15 mouse cellular contexts compared by ENCODE assay signal in the genomic region with DNA sequence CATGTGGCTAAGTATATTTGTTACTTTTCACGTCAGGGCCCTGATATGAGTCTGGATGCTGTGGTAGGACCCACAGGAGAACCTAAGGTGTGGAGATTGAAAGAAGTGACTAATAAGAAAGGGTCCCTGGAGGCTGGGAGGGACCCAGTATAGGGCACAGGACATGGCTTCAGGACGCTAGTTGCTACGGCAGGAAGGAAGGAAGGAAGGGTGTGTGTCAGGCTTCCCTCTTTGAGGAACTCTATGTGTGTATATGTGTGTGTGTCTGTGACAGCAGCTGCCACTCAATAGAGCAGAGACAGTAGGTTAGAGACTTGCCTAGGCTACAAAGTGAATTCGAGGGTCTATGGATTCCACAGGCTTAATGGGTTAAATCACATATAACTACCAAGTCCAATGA. TPM values are rescaled to one million over a fixed set of nuclear protein-coding genes. Genes with fewer than 3 reads are reported as not detected.
DNase-seq lines count a peak whose midpoint lies in the region; ATAC-seq lines count a peak whose summit lies in the region.
"Had no signal": no experiment of that assay in that cellular context is flagged by ENCODE, and none has a peak within 500 bp of the region (broad histone marks: within the 10 kb centered on the region; RNA-seq: fewer than 3 reads in every experiment).

No protein-coding gene starts in this region.

- no peaks in the 10 kb centered on the region for H3K4me1 ChIP-seq in heart, embryonic 11.5 days (ENCODE audit: control insufficient read depth, insufficient read depth, low read length)
- H3K4me1 ChIP-seq in liver, embryonic 12.5 days: peaks cover 10% of the 10 kb centered on the region
- H3K4me1 ChIP-seq in heart, embryonic 14.5 days (ENCODE audit: control insufficient read depth in 2 of 2, insufficient read depth in 2 of 2, low read length in 2 of 2): peaks cover 0 to 4% of the 10 kb centered on the region in 2 experiments; a peak in 1 of 4 replicates
- H3K4me1 ChIP-seq in midbrain, embryonic 13.5 days (replicated peaks): no peaks in the 10 kb centered on the region

- no peaks in the 10 kb centered on the region for H3K27me3 ChIP-seq in heart, embryonic 11.5 days (ENCODE audit: control insufficient read depth, insufficient read depth, low read length)
- H3K27me3 ChIP-seq in liver, embryonic 12.5 days (replicated peaks): no peaks in the 10 kb centered on the region
- H3K27me3 ChIP-seq in heart, embryonic 14.5 days (ENCODE audit: control insufficient read depth, insufficient read depth, low read length): no peaks in the 10 kb centered on the region
- no peaks in the 10 kb centered on the region for H3K27me3 ChIP-seq in midbrain, embryonic 13.5 days

- H3K4me2 ChIP-seq in heart, embryonic 11.5 days: no peak overlapping the region
- H3K4me2 ChIP-seq in liver, embryonic 12.5 days: no peak overlapping the region
- H3K4me2 ChIP-seq in heart, embryonic 14.5 days (ENCODE audit: low read length): no peak overlapping the region
- no peak overlapping the region for H3K4me2 ChIP-seq in midbrain, embryonic 13.5 days (replicated peaks)
- H3K4me2 ChIP-seq: liver, embryonic 11.5 days had no signal

- no peak overlapping the region for H3K27ac ChIP-seq in heart, embryonic 11.5 days (ENCODE audit: low read depth, low read length)
- 0 out of 2 replicates have a peak overlapping the region, but pooled peaks have one; percentile 40 for H3K27ac ChIP-seq in liver, embryonic 12.5 days
- 0 out of 4 replicates have a peak overlapping the region, but pooled peaks of 1 of the 2 experiments have one; percentile 14 for H3K27ac ChIP-seq in heart, embryonic 14.5 days (replicated peaks in 1 of 2; ENCODE audit: control insufficient read depth in 1 of 2, insufficient read depth in 1 of 2, low read depth in 2 of 2, low read length in 2 of 2)
- no peak overlapping the region for H3K27ac ChIP-seq in midbrain, embryonic 13.5 days

- peaks cover 5% of the 10 kb centered on the region for H3K36me3 ChIP-seq in heart, embryonic 11.5 days (ENCODE audit: control insufficient read depth, insufficient read depth, low read length)
- peaks cover 79% of the 10 kb centered on the region for H3K36me3 ChIP-seq in liver, embryonic 12.5 days
- peaks cover 66% of the 10 kb centered on the region for H3K36me3 ChIP-seq in heart, embryonic 14.5 days (ENCODE audit: control insufficient read depth, insufficient read depth, low read length)
- peaks cover 70% of the 10 kb centered on the region for H3K36me3 ChIP-seq in midbrain, embryonic 13.5 days

- no peak for ATAC-seq in heart, embryonic 11.5 days (replicated peaks; ENCODE audit: insufficient number of reproducible peaks, low FRiP score, low TSS enrichment)
- ATAC-seq in liver, embryonic 12.5 days: no peak
- ATAC-seq in heart, embryonic 14.5 days (ENCODE audit: insufficient number of reproducible peaks, insufficient read depth, low FRiP score, low read depth): peak; percentile 56; the same call in 1 of the 2 replicates
- ATAC-seq in midbrain, embryonic 13.5 days: no peak
- ATAC-seq: forebrain, postnatal 0 days; hindbrain, embryonic 16.5 days had no signal

- no peak overlapping the region for H3K4me3 ChIP-seq in heart, embryonic 11.5 days (ENCODE audit: low read depth, low read length)
- H3K4me3 ChIP-seq in liver, embryonic 12.5 days: no peak overlapping the region
- H3K4me3 ChIP-seq in heart, embryonic 14.5 days (ENCODE audit: control insufficient read depth in 1 of 2, insufficient read depth in 1 of 2, low read depth in 1 of 2, low read length in 2 of 2): no peak overlapping the region
- no peak overlapping the region for H3K4me3 ChIP-seq in midbrain, embryonic 13.5 days (replicated peaks)

- 74% methylated on average over 4 of the region's 4 CpGs for WGBS in heart, embryonic 11.5 days (ENCODE audit: insufficient replicate concordance)
- whole genome bisulfite sequencing in liver, embryonic 12.5 days (ENCODE audit: insufficient replicate concordance): 73% methylated on average over 4 of the region's 4 CpGs
- WGBS in heart, embryonic 14.5 days: 70% methylated on average over 4 of the region's 4 CpGs
- WGBS in midbrain, embryonic 13.5 days: 93% methylated on average over 4 of the region's 4 CpGs

- H3K9me3 ChIP-seq in heart, embryonic 11.5 days (replicated peaks; ENCODE audit: control insufficient read depth, low read length): no peaks in the 10 kb centered on the region
- no peaks in the 10 kb centered on the region for H3K9me3 ChIP-seq in liver, embryonic 12.5 days (replicated peaks)
- no peaks in the 10 kb centered on the region for H3K9me3 ChIP-seq in heart, embryonic 14.5 days (ENCODE audit: control insufficient read depth, low read length)
- H3K9me3 ChIP-seq in midbrain, embryonic 13.5 days: no peaks in the 10 kb centered on the region

- no peak overlapping the region for H3K9ac ChIP-seq in heart, embryonic 11.5 days (ENCODE audit: low read depth, low read length)
- H3K9ac ChIP-seq in liver, embryonic 12.5 days: no peak overlapping the region
- no peak overlapping the region for H3K9ac ChIP-seq in heart, embryonic 14.5 days (ENCODE audit: low read length)
- no peak overlapping the region for H3K9ac ChIP-seq in midbrain, embryonic 13.5 days (replicated peaks)
- H3K9ac ChIP-seq: forebrain, postnatal 0 days had no signal

- DNase-seq in heart, adult 11 months: peak; percentile 99
- no peak for DNase-seq in liver
- DNase-seq in lung, postnatal 10 days: peak; percentile 38
- no peak for DNase-seq in cerebellum, postnatal 10 days
- DNase-seq: cerebellum, adult 2 months; embryo, embryonic 11 days; forebrain, postnatal 0 days; right cerebral cortex, adult 18-20 months; thymus, adult 18-20 months had no signal

RNA-seq across cellular contexts. Expression of a gene that starts 20.2 kb away (rescaled TPM):
- 33.4 and 40.9 TPM in 2 replicates for polyA plus RNA-seq in heart, embryonic 11.5 days (2014; fragmentation: Nextera tagmentation; extraction: Ambion mirVana)
- 31.7 and 34.6 TPM in 2 replicates for polyA plus RNA-seq in liver, embryonic 12.5 days (2016; fragmentation: Nextera tagmentation; extraction: Ambion mirVana)
- polyA plus RNA-seq in heart, embryonic 14.5 days (2014; fragmentation: Nextera tagmentation; extraction: Ambion mirVana): 39.6 and 41.4 TPM in 2 replicates
- 45.9 and 49.1 TPM in 2 replicates for polyA plus RNA-seq in midbrain, embryonic 13.5 days (2015; fragmentation: Nextera tagmentation; extraction: Ambion mirVana)

RNA-seq across cellular contexts. Expression of a gene that starts 31.5 kb away (rescaled TPM):
- polyA plus RNA-seq in heart, embryonic 11.5 days (2014; fragmentation: Nextera tagmentation; extraction: Ambion mirVana): 138 and 139 TPM in 2 replicates
- 162 and 165 TPM in 2 replicates for polyA plus RNA-seq in liver, embryonic 12.5 days (2016; fragmentation: Nextera tagmentation; extraction: Ambion mirVana)
- polyA plus RNA-seq in heart, embryonic 14.5 days (2014; fragmentation: Nextera tagmentation; extraction: Ambion mirVana): 138 and 144 TPM in 2 replicates
- polyA plus RNA-seq in midbrain, embryonic 13.5 days (2015; fragmentation: Nextera tagmentation; extraction: Ambion mirVana): 112 and 116 TPM in 2 replicates

Comparison
In these comparisons a context has a peak if more than half of its experiments do, and no peak if none do; other contexts are left out.
1. DNase-seq: peak in heart, adult 11 months (single experiment) and lung, postnatal 10 days (single experiment); none in liver (single experiment) and cerebellum, postnatal 10 days (0 of 2).